Mouse (Mus musculus) hindbrain, embryonic 14.5 days (tissue): ENCODE data around the gene Tmem248. TPM values are rescaled to one million over a fixed set of nuclear protein-coding genes. Genes with fewer than 3 reads are reported as not detected.
A peak's percentile ranks its signal among the peaks of the same experiment; 100 is the strongest.

Experiments
- ATAC-seq: fragments of 200-750 bp; cut with Nextera tagmentation; 2 replicates; pipeline ENCODE4 v1.8.0; 2017; ENCODE audit warnings: moderate number of reproducible peaks, mild to moderate bottlenecking, moderate TSS enrichment, moderate library complexity; ENCODE audit not compliant: low FRiP score
- DNase-seq: peaks from one replicate; pipeline ENCODE4 v3.0.0-alpha.2; 2015; ENCODE audit warnings: low spot score
- H3K27ac ChIP-seq: fragments of 300-500 bp; sonication (generic); 2 replicates; pipeline ENCODE4 v1.5.1; 2014; ENCODE audit warnings: mild to moderate bottlenecking, moderate library complexity
- H3K27me3 ChIP-seq: fragments of 300-500 bp; sonication (generic); 2 replicates; pipeline ENCODE4 v1.6.1; 2014; ENCODE audit warnings: mild to moderate bottlenecking, low read length, mixed read lengths; ENCODE audit not compliant: control insufficient read depth, insufficient read depth
- H3K36me3 ChIP-seq: fragments of 300-500 bp; sonication (generic); replicated peaks from 2 replicates; pipeline ENCODE4 v1.6.1; 2014; ENCODE audit not compliant: control insufficient read depth, insufficient read depth
- H3K4me1 ChIP-seq: fragments of 300-500 bp; sonication (generic); replicated peaks from 2 replicates; pipeline ENCODE4 v1.6.1; 2014; ENCODE audit warnings: antibody characterized with exemption, low read length, mixed read lengths; ENCODE audit not compliant: control insufficient read depth, insufficient read depth
- H3K4me2 ChIP-seq: fragments of 300-500 bp; sonication (generic); replicated peaks from 2 replicates; pipeline ENCODE4 v1.6.1; 2014; ENCODE audit warnings: mild to moderate bottlenecking, moderate library complexity
- H3K4me3 ChIP-seq: fragments of 300-500 bp; sonication (generic); replicated peaks from 2 replicates; pipeline ENCODE4 v1.5.1; 2014; ENCODE audit warnings: mild to moderate bottlenecking, low read length
- H3K9ac ChIP-seq: fragments of 300-500 bp; sonication (generic); 2 replicates; pipeline ENCODE4 v1.6.1; 2014
- H3K9me3 ChIP-seq: fragments of 300-500 bp; sonication (generic); 2 replicates; pipeline ENCODE4 v1.6.1; 2016; ENCODE audit warnings: low read length; ENCODE audit not compliant: control insufficient read depth
- WGBS: fragments of 180-500 bp; shearing (Covaris S2); extraction: QIAGEN DNeasy Blood & Tissue Kit; methylation state at CpG from one replicate; pipeline ENCODE4 v1.1.7; 2014; 5-methylcytosine and 5-hydroxymethylcytosine counted together
- polyA plus RNA-seq: library from polyadenylated mRNA; unstranded; fragments of >200 nt; fragmentation: Nextera tagmentation; extraction: Ambion mirVana; gene quantifications from 2 replicates; pipeline ENCODE4 v1.2.1, GENCODE M21; 2014

Tmem248 gene
- polyA plus RNA-seq: 31.3 and 36.5 TPM in 2 replicates

- H3K4me2 ChIP-seq: no peak within 1 kb of the TSS
- H3K4me3 ChIP-seq: no peak within 1 kb of the TSS
- no peak within 1 kb of the TSS for H3K9ac ChIP-seq
- no peak for ATAC-seq
- no peak within 1 kb of the TSS for H3K27ac ChIP-seq
- H3K36me3 ChIP-seq: peaks cover 24% of the 10 kb centered on the region
- WGBS: 85% methylated on average over 7 of the region's 7 CpGs
- no peak for DNase-seq
- no peaks in the 10 kb centered on the region for H3K27me3 ChIP-seq
- peaks cover 10% of the 10 kb centered on the region; the same call in 1 of the 2 replicates for H3K4me1 ChIP-seq
- H3K9me3 ChIP-seq: no peaks in the 10 kb centered on the region
Measured at GRCm38 (mm10) chr5:130216781-130217180, at the start of gene Tmem248. Gene Tmem248, plus strand, starts transcription at chr5:130217081.

- Histone ChIP-seq H3K36me3 (no peaks in the 10 kb centered on the region), H3K4me3 (no peak overlapping the region), H3K9ac (no peak overlapping the region), H3K4me1 (peaks cover 22% of the 10 kb centered on the region), H3K4me2 (no peak overlapping the region), H3K9me3 (no peaks in the 10 kb centered on the region), H3K27ac (no peak overlapping the region), H3K27me3 (no peaks in the 10 kb centered on the region)
- ATAC-seq (no peak), DNase-seq (no peak)
- 77% methylated on average over 6 of the region's 6 CpGs for WGBS
Measured at GRCm38 (mm10) chr5:130169109-130169508, 47.8 kb upstream of the Tmem248 start.

GRCm38 (mm10) chr5:130170666-130171422 is 46.0 kb upstream of the Tmem248 start:
- Histone ChIP-seq H3K27ac (peak overlapping the region; percentile 76), H3K9ac (peak overlapping the region; percentile 93), H3K4me1 (peaks cover 22% of the 10 kb centered on the region), H3K4me3 (peak overlapping the region; percentile 91), H3K9me3 (no peaks in the 10 kb centered on the region), H3K4me2 (peak overlapping the region; percentile 92), H3K36me3 (no peaks in the 10 kb centered on the region), H3K27me3 (no peaks in the 10 kb centered on the region)
- 18% methylated on average over 6 of the region's 6 CpGs for WGBS
- ATAC-seq: 0 out of 2 replicates have a peak, but pooled peaks have one; percentile 6
- no peak for DNase-seq

GRCm38 (mm10) chr5:130171423-130171954 is 45.4 kb upstream of the Tmem248 start, which contains the start of gene Rabgef1:
Gene Rabgef1, plus strand, starts transcription at chr5:130171798.
- under 1% methylated on average over 29 of the region's 62 CpGs for WGBS
- Histone ChIP-seq H3K9ac (peak within 1 kb of the TSS; percentile 93), H3K36me3 (no peaks in the 10 kb centered on the region), H3K27me3 (no peaks in the 10 kb centered on the region), H3K4me2 (peak within 1 kb of the TSS; percentile 92), H3K9me3 (no peaks in the 10 kb centered on the region), H3K27ac (peak within 1 kb of the TSS; percentile 76), H3K4me1 (peaks cover 22% of the 10 kb centered on the region), H3K4me3 (peak within 1 kb of the TSS; percentile 91)
- DNase-seq: peak; percentile 90
- peak; percentile 97 for ATAC-seq

- ATAC-seq (peak; percentile 17; the same call in 1 of the 2 replicates), DNase-seq (peak; percentile 26)
- WGBS: 1% methylated on average over 38 of the region's 46 CpGs
- Histone ChIP-seq H3K4me1 (peaks cover 22% of the 10 kb centered on the region), H3K9ac (peak overlapping the region; percentile 93), H3K9me3 (no peaks in the 10 kb centered on the region), H3K4me3 (peak overlapping the region; percentile 91), H3K27ac (peak overlapping the region; percentile 76), H3K4me2 (peak overlapping the region; percentile 88), H3K36me3 (no peaks in the 10 kb centered on the region), H3K27me3 (no peaks in the 10 kb centered on the region)
Measured at GRCm38 (mm10) chr5:130171956-130172601, 44.8 kb upstream of the Tmem248 start.

- Histone ChIP-seq H3K9me3 (no peaks in the 10 kb centered on the region), H3K4me2 (peak overlapping the region; percentile 88), H3K4me1 (peaks cover 22% of the 10 kb centered on the region), H3K9ac (peak overlapping the region; percentile 93; the same call in 1 of the 2 replicates), H3K36me3 (no peaks in the 10 kb centered on the region), H3K27me3 (no peaks in the 10 kb centered on the region), H3K27ac (no peak overlapping the region), H3K4me3 (peak overlapping the region; percentile 91; the same call in 1 of the 2 replicates)
- DNase-seq (no peak), ATAC-seq (no peak)
- 97% methylated on average over 4 of the region's 4 CpGs for WGBS
Measured at GRCm38 (mm10) chr5:130173012-130173411, 43.9 kb upstream of the Tmem248 start.

- no peak for ATAC-seq
- 78% methylated on average over 4 of the region's 4 CpGs for WGBS
Measured at GRCm38 (mm10) chr5:130177871-130178270, 39.0 kb upstream of the Tmem248 start.

GRCm38 (mm10) chr5:130180362-130180761 is 36.5 kb upstream of the Tmem248 start:
- ATAC-seq (no peak), DNase-seq (no peak)
- H3K27ac ChIP-seq: no peak overlapping the region
- 58% methylated on average over 7 of the region's 7 CpGs for WGBS
- H3K9me3 ChIP-seq: no peaks in the 10 kb centered on the region
- H3K36me3 ChIP-seq: no peaks in the 10 kb centered on the region
- H3K9ac ChIP-seq: no peak overlapping the region
- H3K4me3 ChIP-seq: no peak overlapping the region
- H3K27me3 ChIP-seq: no peaks in the 10 kb centered on the region
- no peaks in the 10 kb centered on the region for H3K4me1 ChIP-seq
- H3K4me2 ChIP-seq: no peak overlapping the region

More at GRCm38 (mm10) chr5:130177871-130178270, 39.0 kb upstream of the Tmem248 start:
- Histone ChIP-seq H3K27ac (no peak overlapping the region), H3K4me3 (no peak overlapping the region), H3K36me3 (no peaks in the 10 kb centered on the region), H3K9ac (no peak overlapping the region), H3K9me3 (no peaks in the 10 kb centered on the region), H3K4me1 (peaks cover 9% of the 10 kb centered on the region), H3K4me2 (no peak overlapping the region), H3K27me3 (no peaks in the 10 kb centered on the region)
- no peak for DNase-seq
